Mouse (Mus musculus) thymus, postnatal 14 days (tissue): ENCODE results near the gene Hrh3.

Source experiments
- DNase-seq: peaks from one replicate; pipeline ENCODE4 v3.0.0; 2021

Gene Hrh3

GRCm38 (mm10) chr2:180105441-180106190 lies 1.3 kb upstream of the Hrh3 start:
- DNase-seq = no peak

- peak; percentile 24 for DNase-seq
These were observed 530 bp upstream of the Hrh3 start for GRCm38 (mm10) chr2:180104659-180105377.

- DNase-seq = peak; percentile 23
These were observed 924 bp downstream of the Hrh3 start for GRCm38 (mm10) chr2:180103151-180103977.

GRCm38 (mm10) chr2:180099529-180099928 lies 4.8 kb downstream of the Hrh3 start:
- peak; percentile 90 for DNase-seq

GRCm38 (mm10) chr2:180098167-180098566 lies 6.1 kb downstream of the Hrh3 start:
- peak; percentile 39 for DNase-seq

- DNase-seq = peak; percentile 30
These were observed 6.7 kb downstream of the Hrh3 start for GRCm38 (mm10) chr2:180097585-180097984.

GRCm38 (mm10) chr2:180095711-180096110 lies 8.6 kb downstream of the Hrh3 start:
- peak; percentile 93 for DNase-seq

- DNase-seq = no peak
These were observed 14.0 kb downstream of the Hrh3 start for GRCm38 (mm10) chr2:180090285-180090684.

- no peak for DNase-seq
These were observed 16.8 kb downstream of the Hrh3 start for GRCm38 (mm10) chr2:180087472-180087871.

- DNase-seq = no peak
These were observed 17.7 kb downstream of the Hrh3 start for GRCm38 (mm10) chr2:180086637-180087027.

GRCm38 (mm10) chr2:180085926-180086636 lies 18.2 kb downstream of the Hrh3 start:
- no peak for DNase-seq

GRCm38 (mm10) chr2:180084565-180084964 lies 19.7 kb downstream of the Hrh3 start:
- DNase-seq = no peak

- DNase-seq = no peak
These were observed 21.2 kb downstream of the Hrh3 start for GRCm38 (mm10) chr2:180083063-180083462.

- no peak for DNase-seq
These were observed 23.6 kb downstream of the Hrh3 start for GRCm38 (mm10) chr2:180080680-180081079.

GRCm38 (mm10) chr2:180077622-180078021 lies 26.7 kb downstream of the Hrh3 start:
- no peak for DNase-seq

GRCm38 (mm10) chr2:180072886-180073285 lies 31.4 kb downstream of the Hrh3 start:
- DNase-seq = peak; percentile 63

GRCm38 (mm10) chr2:180071671-180072070 lies 32.6 kb downstream of the Hrh3 start:
- no peak for DNase-seq

- DNase-seq = peak; percentile 94
These were observed 33.5 kb downstream of the Hrh3 start, which contains the start of gene Mtg2 for GRCm38 (mm10) chr2:180070481-180071453. TSS of gene Mtg2 (plus strand) at chr2:180070588.

- DNase-seq = no peak
These were observed 34.4 kb downstream of the Hrh3 start for GRCm38 (mm10) chr2:180069770-180070480.

GRCm38 (mm10) chr2:180063338-180064131 lies 40.8 kb downstream of the Hrh3 start:
- no peak for DNase-seq
